8 mouse cellular contexts compared by ENCODE assay signal in genomic region chr11:31615107-31615811, GRCm38 (mm10). TPM values are rescaled to one million over a fixed set of nuclear protein-coding genes. Genes with fewer than 3 reads are reported as not detected.
DNase-seq lines count a peak whose midpoint lies in the region; ATAC-seq and TF ChIP-seq lines count a peak whose summit lies in the region.

No protein-coding gene starts in this region.

- H3K4me3 ChIP-seq in MEL (ENCODE audit: control insufficient read depth in 1 of 2, insufficient read depth in 1 of 2, low read depth in 2 of 2, low read length in 2 of 2), result no peak overlapping the region
- no peak overlapping the region for H3K4me3 ChIP-seq in embryonic facial prominence, embryonic 10.5 days
- no peak overlapping the region for H3K4me3 ChIP-seq in layer of hippocampus, adult 2 months
- H3K4me3 ChIP-seq in lung, embryonic 16.5 days (ENCODE audit: low read length), result no peak overlapping the region

- no peak overlapping the region for H3K27ac ChIP-seq in MEL (ENCODE audit: control insufficient read depth, low read depth, low read length)
- no peak overlapping the region for H3K27ac ChIP-seq in embryonic facial prominence, embryonic 10.5 days (replicated peaks)
- H3K27ac ChIP-seq in layer of hippocampus, adult 2 months, result no peak overlapping the region
- H3K27ac ChIP-seq in lung, embryonic 16.5 days (ENCODE audit: low read length), result no peak overlapping the region

- no peaks in the 10 kb centered on the region for H3K9me3 ChIP-seq in MEL (replicated peaks; ENCODE audit: insufficient read depth, low read length)
- no peaks in the 10 kb centered on the region for H3K9me3 ChIP-seq in embryonic facial prominence, embryonic 10.5 days
- no peaks in the 10 kb centered on the region; the same call in 1 of the 2 replicates for H3K9me3 ChIP-seq in lung, embryonic 16.5 days (ENCODE audit: control insufficient read depth, low read length)

- DNase-seq in MEL (ENCODE audit: low read depth, low spot score), result peak; percentile 86
- peak; percentile 59 for DNase-seq in adrenal gland, postnatal 14 days
- DNase-seq in embryonic facial prominence, embryonic 10.5 days (ENCODE audit: low spot score), result peak; percentile 71
- peak; percentile 66 to 74 for DNase-seq in heart, postnatal 14 days
- peak; percentile 37 to 70 for DNase-seq in layer of hippocampus, adult 2 months (ENCODE audit: low spot score in 2 of 2)
- peak; percentile 81 for DNase-seq in retina, embryonic 14.5 days (ENCODE audit: low spot score)

- H3K79me2 ChIP-seq in MEL (ENCODE audit: control insufficient read depth, insufficient read depth, low read length, poor library complexity), result no peaks in the 10 kb centered on the region

- TF ChIP-seq RAD21 in MEL (IDR thresholded peaks at IDR 0.05; ENCODE audit: low read depth, low read length), result peak; percentile 94

- peak; percentile 36; the same call in 1 of the 2 replicates for ATAC-seq in lung, embryonic 16.5 days (ENCODE audit: low read depth)
- no peak for ATAC-seq in erythroid progenitor cell, adult 5-6 weeks (replicated peaks; ENCODE audit: low FRiP score, poor library complexity, severe bottlenecking)

- peak; percentile 77 to 93 (median 92) for TF ChIP-seq CTCF in MEL (IDR thresholded peaks at IDR 0.05 in 2 of 3, conservative IDR thresholded peaks at IDR 0.05 in 1 of 3; ENCODE audit: control insufficient read depth in 1 of 3, insufficient read depth in 1 of 3, low read depth in 2 of 3, low read length in 3 of 3, poor library complexity in 1 of 3, severe bottlenecking in 1 of 3)
- TF ChIP-seq CTCF in layer of hippocampus, adult 2 months (conservative IDR thresholded peaks at IDR 0.05), result peak; percentile 95

- no peak overlapping the region for H3K9ac ChIP-seq in MEL (ENCODE audit: control insufficient read depth, low read depth, low read length, poor library complexity, severe bottlenecking)
- H3K9ac ChIP-seq in lung, embryonic 16.5 days (ENCODE audit: low read length), result no peak overlapping the region

- WGBS in embryonic facial prominence, embryonic 10.5 days, result 54% methylated on average over 10 of the region's 10 CpGs
- 50% methylated on average over 10 of the region's 10 CpGs for WGBS in lung, embryonic 16.5 days

- no peak for TF ChIP-seq POLR2A in MEL (IDR thresholded peaks at IDR 0.05; ENCODE audit: control insufficient read depth in 1 of 2, insufficient read depth in 1 of 2, low read depth in 1 of 2, low read length in 2 of 2, poor library complexity in 1 of 2)

- no peaks in the 10 kb centered on the region for H3K36me3 ChIP-seq in MEL (ENCODE audit: control insufficient read depth in 1 of 2, insufficient read depth in 2 of 2, low read length in 2 of 2)
- H3K36me3 ChIP-seq in embryonic facial prominence, embryonic 10.5 days (replicated peaks), result no peaks in the 10 kb centered on the region
- no peaks in the 10 kb centered on the region for H3K36me3 ChIP-seq in lung, embryonic 16.5 days (ENCODE audit: control insufficient read depth, insufficient read depth, low read length)

- intact Hi-C loops in heart, postnatal 14 days (cut with DNase I), result loop anchor here (1.0 to 10.0 kb wide), 3 partner anchors 150 to 940 kb away; no protein-coding TSS in a partner anchor

- peaks cover 0 to 9% of the 10 kb centered on the region in 2 experiments; a peak in 2 of 4 replicates for H3K4me1 ChIP-seq in MEL (ENCODE audit: control insufficient read depth in 1 of 2, insufficient read depth in 2 of 2, low read length in 2 of 2)
- no peaks in the 10 kb centered on the region for H3K4me1 ChIP-seq in embryonic facial prominence, embryonic 10.5 days
- no peaks in the 10 kb centered on the region; the same call in 1 of the 2 replicates for H3K4me1 ChIP-seq in lung, embryonic 16.5 days (replicated peaks; ENCODE audit: control insufficient read depth, insufficient read depth, low read length)

- H3K4me2 ChIP-seq in lung, embryonic 16.5 days (ENCODE audit: low read depth, low read length), result no peak overlapping the region

- TF ChIP-seq EP300 in MEL (IDR thresholded peaks at IDR 0.05; ENCODE audit: low read depth in 1 of 2, low read length in 2 of 2), result no peak

- H3K27me3 ChIP-seq in MEL (ENCODE audit: control insufficient read depth in 1 of 2, insufficient read depth in 2 of 2, low read length in 2 of 2), result no peaks in the 10 kb centered on the region
- no peaks in the 10 kb centered on the region for H3K27me3 ChIP-seq in embryonic facial prominence, embryonic 10.5 days (replicated peaks; ENCODE audit: low read depth, poor library complexity, severe bottlenecking)
- no peaks in the 10 kb centered on the region for H3K27me3 ChIP-seq in lung, embryonic 16.5 days (ENCODE audit: control insufficient read depth, insufficient read depth, low read depth, low read length)

TF ChIP-seq in MEL, 35 proteins besides CTCF, POLR2A, EP300 and RAD21:
- TF ChIP-seq ZC3H11A (IDR thresholded peaks at IDR 0.05; ENCODE audit: low read depth, low read length), result peak; percentile 93
- no peak for TF ChIP-seq KAT2A (conservative IDR thresholded peaks at IDR 0.05; ENCODE audit: low read depth, low read length)
- TF ChIP-seq GATA1 (IDR thresholded peaks at IDR 0.05; ENCODE audit: low read depth, low read length), result peak; percentile 43; the same call in 1 of the 2 replicates
- peak; percentile 93 for TF ChIP-seq SMC3 (IDR thresholded peaks at IDR 0.05; ENCODE audit: low read depth, low read length)

RNA-seq across cellular contexts. Expression of gene Bod1, which starts 56.4 kb away (rescaled TPM):
- total RNA-seq in MEL (2012; rRNA removed), result 39.6 and 47.3 TPM in 2 replicates
- polyA plus RNA-seq in MEL (2012; ENCODE audit: insufficient read depth in 1 of 2, insufficient read length in 2 of 2, low read depth in 1 of 2, low replicate concordance in 2 of 2, missing spikeins in 1 of 2), result 10 to 100 TPM in 1 of 2 experiments, not detected in 1; 40.0 TPM
- 46.0 and 52.8 TPM in 2 replicates for total RNA-seq in adrenal gland, postnatal 14 days (2021)
- 113 and 115 TPM in 2 replicates for polyA plus RNA-seq in embryonic facial prominence, embryonic 10.5 days (2016; fragmentation: Nextera tagmentation; extraction: Ambion mirVana)
- total RNA-seq in heart, postnatal 14 days (2021), result 10 to 100 TPM; 88.9 to 98.9 TPM
- total RNA-seq in layer of hippocampus, adult 2 months (2021), result 100 to 1,000 TPM in 1 of 2 experiments, 10 to 100 TPM in 1; 97.1 to 101 TPM
- polyA plus RNA-seq in lung, embryonic 16.5 days (2015; fragmentation: Nextera tagmentation; extraction: Ambion mirVana), result 68.8 and 73.1 TPM in 2 replicates
- total RNA-seq in erythroid progenitor cell, adult 5-6 weeks (2015; ENCODE audit: low replicate concordance), result 3.4 and 4.7 TPM in 2 replicates
- 0.61 and 3.1 TPM in 2 replicates for total RNA-seq in erythroid progenitor cell, adult 5-6 weeks (2017; ENCODE audit: low replicate concordance)
